Mouse (Mus musculus): Measurements from ENCODE around the gene Ppp4r3b. TPM values are rescaled to one million over a fixed set of nuclear protein-coding genes. Genes with fewer than 3 reads are reported as not detected.

The Ppp4r3b gene
- polyA plus RNA-seq, 1 experiment = 41.6 TPM

DNA sequence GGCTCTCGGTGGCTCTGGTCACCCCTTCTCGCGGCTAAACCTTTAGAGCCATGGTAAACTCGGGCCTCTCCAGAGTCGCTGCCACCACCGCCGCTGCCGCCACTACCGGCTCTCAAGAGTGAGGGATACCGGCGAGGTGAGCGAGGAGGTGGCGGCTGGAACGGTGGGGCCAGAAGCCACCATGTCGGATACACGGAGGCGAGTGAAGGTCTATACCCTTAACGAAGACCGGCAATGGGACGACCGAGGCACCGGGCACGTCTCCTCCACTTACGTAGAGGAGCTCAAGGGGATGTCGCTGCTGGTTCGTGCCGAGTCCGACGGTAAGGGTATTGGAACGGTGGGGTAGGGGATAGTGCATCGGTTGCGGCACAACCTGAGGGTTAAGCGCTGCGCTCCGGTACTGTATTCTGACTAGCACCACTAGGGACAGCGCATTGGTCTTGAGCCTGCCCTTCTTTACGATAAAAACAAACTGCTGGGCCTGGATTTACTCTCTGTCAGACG is 488 bp downstream of the Ppp4r3b start:
- H3K4me3 ChIP-seq (replicated peaks; ENCODE audit: control insufficient read depth, low read depth, low read length) = peak overlapping the region; percentile 100
- no peaks in the 10 kb centered on the region for H3K4me1 ChIP-seq (ENCODE audit: control insufficient read depth, insufficient read depth, low read length)
- H3K27ac ChIP-seq (ENCODE audit: control insufficient read depth, insufficient read depth, low read depth, low read length, poor library complexity) = peak overlapping the region; percentile 96
- whole genome bisulfite sequencing = under 1% methylated on average over 38 of the region's 38 CpGs
- TF ChIP-seq POLR2A (IDR thresholded peaks at IDR 0.05; ENCODE audit: borderline replicate concordance, control insufficient read depth, low read depth, low read length) = no peak
- peak; percentile 51; the same call in 1 of the 2 replicates for TF ChIP-seq CTCF (IDR thresholded peaks at IDR 0.05; ENCODE audit: control insufficient read depth, insufficient read depth, low read length)

DNA sequence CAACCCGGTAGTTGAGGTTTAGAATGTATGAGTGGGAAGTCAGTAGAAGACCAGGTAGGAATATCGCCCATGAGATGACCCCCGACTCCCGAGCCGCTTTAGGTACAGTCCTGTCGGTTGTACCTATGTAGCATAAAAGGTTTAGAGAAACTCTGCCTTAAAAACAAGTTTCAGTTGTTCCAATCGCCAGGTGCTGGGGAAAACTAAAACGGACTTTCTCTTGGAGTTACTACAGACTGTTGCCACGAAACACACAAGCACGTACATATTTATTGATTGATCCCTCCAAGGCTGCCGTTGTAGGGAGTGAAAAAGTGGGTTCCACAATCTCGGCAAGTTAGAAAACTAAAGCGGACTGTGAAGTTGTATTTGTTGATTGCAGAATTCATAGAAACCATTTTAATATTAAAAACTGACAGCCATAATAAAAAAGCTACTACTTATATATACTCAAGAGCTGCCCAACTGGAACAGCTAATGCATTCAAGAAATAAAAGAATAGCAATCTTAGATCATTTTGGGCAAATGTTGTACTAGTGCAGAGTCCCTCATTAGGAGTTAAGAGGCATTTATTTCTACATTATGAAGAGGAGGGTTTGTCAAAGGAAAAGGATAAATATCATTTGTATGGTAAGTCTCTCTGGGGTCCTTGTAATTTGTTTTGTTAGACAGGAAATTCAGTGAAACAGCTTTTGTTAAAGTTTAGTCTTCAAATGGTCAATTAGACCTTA is 1.2 kb downstream of the Ppp4r3b start:
- 3% methylated on average over 13 of the region's 13 CpGs for WGBS
- peak overlapping the region; percentile 100 for H3K4me3 ChIP-seq (replicated peaks; ENCODE audit: control insufficient read depth, low read depth, low read length)
- TF ChIP-seq CTCF (IDR thresholded peaks at IDR 0.05; ENCODE audit: control insufficient read depth, insufficient read depth, low read length) = no peak
- no peak for TF ChIP-seq POLR2A (IDR thresholded peaks at IDR 0.05; ENCODE audit: borderline replicate concordance, control insufficient read depth, low read depth, low read length)
- no peaks in the 10 kb centered on the region for H3K4me1 ChIP-seq (ENCODE audit: control insufficient read depth, insufficient read depth, low read length)
- H3K27ac ChIP-seq (ENCODE audit: control insufficient read depth, insufficient read depth, low read depth, low read length, poor library complexity) = no peak overlapping the region

DNA sequence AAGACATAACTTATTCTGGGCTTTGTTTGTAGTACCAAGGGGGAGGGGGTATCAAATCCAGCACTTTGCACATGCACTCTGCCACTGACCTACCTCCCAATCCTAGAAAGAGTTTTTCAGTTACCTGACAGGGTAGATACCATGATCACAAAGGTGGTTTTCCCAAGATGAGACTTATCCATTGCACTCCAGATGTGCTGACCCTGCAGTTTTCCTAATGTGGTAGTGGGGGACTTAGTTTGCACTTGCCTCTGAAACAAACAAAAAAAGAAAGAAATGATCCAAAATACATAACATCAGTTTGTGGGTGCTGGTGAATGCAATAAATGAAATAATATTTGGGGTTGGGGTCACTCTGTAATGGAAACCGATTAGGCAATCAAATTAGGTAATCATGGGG is 6.6 kb downstream of the Ppp4r3b start:
- H3K4me3 ChIP-seq (replicated peaks; ENCODE audit: control insufficient read depth, low read depth, low read length) = no peak overlapping the region
- no peak for TF ChIP-seq CTCF (IDR thresholded peaks at IDR 0.05; ENCODE audit: control insufficient read depth, insufficient read depth, low read length)
- WGBS = 80% methylated on average over 1 of the region's 1 CpGs
- no peak overlapping the region for H3K27ac ChIP-seq (ENCODE audit: control insufficient read depth, insufficient read depth, low read depth, low read length, poor library complexity)
- H3K4me1 ChIP-seq (ENCODE audit: control insufficient read depth, insufficient read depth, low read length) = no peaks in the 10 kb centered on the region

DNA sequence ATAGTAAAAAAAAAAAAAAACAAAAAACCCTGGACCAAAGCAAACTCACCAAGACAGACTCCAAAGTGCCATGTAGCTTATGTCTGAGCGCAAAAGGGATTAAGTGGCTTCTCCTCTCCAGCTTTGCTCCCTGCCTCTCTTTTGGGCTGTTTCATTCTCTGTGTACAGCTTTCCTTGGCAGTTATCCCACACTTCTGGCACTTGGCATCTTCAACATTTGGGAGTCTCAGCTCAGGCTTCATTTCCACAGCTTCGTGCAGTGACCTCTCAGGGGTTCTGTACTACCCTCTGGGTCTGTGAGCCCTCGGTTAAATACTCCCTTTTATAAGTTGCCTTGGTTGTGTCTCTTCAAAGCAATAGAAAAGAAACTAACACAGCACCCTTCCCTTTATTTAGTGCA is 8.0 kb downstream of the Ppp4r3b start:
- no peak for TF ChIP-seq POLR2A (IDR thresholded peaks at IDR 0.05; ENCODE audit: borderline replicate concordance, control insufficient read depth, low read depth, low read length)
- TF ChIP-seq CTCF (IDR thresholded peaks at IDR 0.05; ENCODE audit: control insufficient read depth, insufficient read depth, low read length) = no peak
- WGBS = 87% methylated on average over 3 of the region's 3 CpGs
- no peak overlapping the region for H3K27ac ChIP-seq (ENCODE audit: control insufficient read depth, insufficient read depth, low read depth, low read length, poor library complexity)
- H3K4me3 ChIP-seq (replicated peaks; ENCODE audit: control insufficient read depth, low read depth, low read length) = no peak overlapping the region
- H3K4me1 ChIP-seq (ENCODE audit: control insufficient read depth, insufficient read depth, low read length) = no peaks in the 10 kb centered on the region

DNA sequence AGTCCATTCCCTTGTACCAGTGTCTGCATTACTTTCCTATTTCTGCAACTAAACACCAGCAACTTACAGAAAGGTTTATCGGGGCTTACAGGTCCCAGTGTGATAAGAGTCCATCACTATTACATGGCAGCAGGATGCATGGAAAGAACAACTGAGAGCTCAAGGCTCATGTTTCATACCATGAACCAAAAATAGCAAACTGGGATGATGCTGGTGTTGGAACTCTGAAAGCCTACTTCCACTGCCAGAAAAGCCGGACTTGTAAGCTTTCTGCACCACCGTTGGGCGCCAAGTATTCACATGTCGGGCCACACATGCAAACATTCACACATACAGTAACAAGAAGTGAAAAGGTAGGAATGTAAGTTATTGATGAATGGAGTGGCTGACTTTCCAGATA is 9.1 kb downstream of the Ppp4r3b start:
- WGBS = 93% methylated on average over 5 of the region's 5 CpGs

DNA sequence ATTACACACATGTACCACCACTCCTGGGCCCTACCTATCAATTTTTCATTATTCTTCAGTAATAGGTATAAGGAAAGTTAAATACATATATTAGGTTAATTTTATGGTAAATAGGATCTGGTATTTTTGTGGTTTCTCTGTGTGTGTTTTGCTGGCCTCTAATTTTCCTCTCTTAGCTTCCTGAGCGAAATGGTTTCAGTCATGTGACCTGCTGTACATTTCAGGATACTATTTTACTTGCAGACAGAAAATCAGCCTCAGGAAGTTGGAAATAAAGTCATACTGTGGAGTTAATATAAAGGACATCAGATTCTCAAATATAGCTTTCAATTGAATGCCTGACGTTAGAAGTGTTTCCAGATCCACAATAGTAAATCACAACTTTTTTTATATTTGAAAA is 16.3 kb downstream of the Ppp4r3b start:
- Histone ChIP-seq H3K4me3 (replicated peaks; ENCODE audit: control insufficient read depth, low read depth, low read length) (no peak overlapping the region), H3K4me1 (ENCODE audit: control insufficient read depth, insufficient read depth, low read length) (no peaks in the 10 kb centered on the region), H3K27ac (ENCODE audit: control insufficient read depth, insufficient read depth, low read depth, low read length, poor library complexity) (no peak overlapping the region)
- 66% methylated on average over 2 of the region's 2 CpGs for WGBS
- TF ChIP-seq POLR2A (IDR thresholded peaks at IDR 0.05; ENCODE audit: borderline replicate concordance, control insufficient read depth, low read depth, low read length) (no peak), CTCF (IDR thresholded peaks at IDR 0.05; ENCODE audit: control insufficient read depth, insufficient read depth, low read length) (no peak)

More for the DNA sequence above, 9.1 kb downstream of the Ppp4r3b start:
- H3K4me1 ChIP-seq (ENCODE audit: control insufficient read depth, insufficient read depth, low read length) = no peaks in the 10 kb centered on the region
- TF ChIP-seq CTCF (IDR thresholded peaks at IDR 0.05; ENCODE audit: control insufficient read depth, insufficient read depth, low read length) = no peak
- no peak for TF ChIP-seq POLR2A (IDR thresholded peaks at IDR 0.05; ENCODE audit: borderline replicate concordance, control insufficient read depth, low read depth, low read length)
- H3K27ac ChIP-seq (ENCODE audit: control insufficient read depth, insufficient read depth, low read depth, low read length, poor library complexity) = no peak overlapping the region
- no peak overlapping the region for H3K4me3 ChIP-seq (replicated peaks; ENCODE audit: control insufficient read depth, low read depth, low read length)

DNA sequence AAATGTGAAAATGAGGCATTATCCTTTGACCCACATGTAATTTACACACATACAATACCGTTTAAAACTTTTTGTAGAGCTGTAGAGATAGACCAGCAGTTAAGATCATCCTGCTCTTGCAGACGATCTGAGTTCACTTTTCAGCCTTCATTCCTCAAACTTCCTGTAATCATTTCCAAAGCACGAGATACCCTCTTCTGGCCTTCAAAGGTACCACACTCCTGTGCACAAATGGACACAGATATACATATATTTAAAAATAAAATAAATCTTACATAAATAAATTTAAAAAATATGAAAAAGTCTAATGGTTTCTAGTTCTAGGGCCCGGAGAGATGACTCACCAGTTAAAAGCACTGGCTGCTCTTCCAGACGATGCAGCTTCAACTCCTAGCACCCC is 31.0 kb downstream of the Ppp4r3b start:
- Histone ChIP-seq H3K27ac (ENCODE audit: control insufficient read depth, insufficient read depth, low read depth, low read length, poor library complexity) (no peak overlapping the region), H3K4me3 (replicated peaks; ENCODE audit: control insufficient read depth, low read depth, low read length) (no peak overlapping the region), H3K4me1 (ENCODE audit: control insufficient read depth, insufficient read depth, low read length) (no peaks in the 10 kb centered on the region)
- WGBS = 84% methylated on average over 5 of the region's 5 CpGs
- no peak for TF ChIP-seq CTCF (IDR thresholded peaks at IDR 0.05; ENCODE audit: control insufficient read depth, insufficient read depth, low read length)
- TF ChIP-seq POLR2A (IDR thresholded peaks at IDR 0.05; ENCODE audit: borderline replicate concordance, control insufficient read depth, low read depth, low read length) = no peak

DNA sequence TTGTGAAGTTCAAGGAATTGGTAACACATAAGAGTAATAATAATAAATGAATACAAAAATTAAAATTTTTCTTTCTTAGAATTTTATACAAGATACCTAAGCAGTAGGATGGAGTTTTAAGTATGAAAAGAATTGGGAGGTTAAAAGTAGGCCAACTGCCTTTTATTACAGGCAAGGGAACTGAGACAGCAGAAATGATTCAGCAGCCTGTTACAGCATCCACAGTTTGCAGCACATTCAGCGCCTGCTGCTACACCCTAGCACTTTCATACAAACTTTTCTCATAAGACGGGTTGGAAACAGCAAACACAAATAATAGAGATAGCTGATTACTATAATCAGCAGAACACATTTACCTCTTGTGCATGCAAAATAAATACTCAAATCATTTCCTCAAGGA is 37.1 kb downstream of the Ppp4r3b start:
- H3K4me1 ChIP-seq (ENCODE audit: control insufficient read depth, insufficient read depth, low read length) = no peaks in the 10 kb centered on the region
- WGBS = 91% methylated on average over 2 of the region's 2 CpGs
- TF ChIP-seq CTCF (IDR thresholded peaks at IDR 0.05; ENCODE audit: control insufficient read depth, insufficient read depth, low read length) = no peak
- TF ChIP-seq POLR2A (IDR thresholded peaks at IDR 0.05; ENCODE audit: borderline replicate concordance, control insufficient read depth, low read depth, low read length) = no peak
- H3K4me3 ChIP-seq (replicated peaks; ENCODE audit: control insufficient read depth, low read depth, low read length) = no peak overlapping the region
- H3K27ac ChIP-seq (ENCODE audit: control insufficient read depth, insufficient read depth, low read depth, low read length, poor library complexity) = no peak overlapping the region

Measured in bone marrow, adult 2 months (tissue).